Mouse (Mus musculus): Measurements from ENCODE around the gene Tctn1. TPM values are rescaled to one million over a fixed set of nuclear protein-coding genes. Genes with fewer than 3 reads are reported as not detected.

The Tctn1 gene
- total RNA-seq, 2 experiments from 2014 or later = 1.8 to 2.0 TPM

DNA sequence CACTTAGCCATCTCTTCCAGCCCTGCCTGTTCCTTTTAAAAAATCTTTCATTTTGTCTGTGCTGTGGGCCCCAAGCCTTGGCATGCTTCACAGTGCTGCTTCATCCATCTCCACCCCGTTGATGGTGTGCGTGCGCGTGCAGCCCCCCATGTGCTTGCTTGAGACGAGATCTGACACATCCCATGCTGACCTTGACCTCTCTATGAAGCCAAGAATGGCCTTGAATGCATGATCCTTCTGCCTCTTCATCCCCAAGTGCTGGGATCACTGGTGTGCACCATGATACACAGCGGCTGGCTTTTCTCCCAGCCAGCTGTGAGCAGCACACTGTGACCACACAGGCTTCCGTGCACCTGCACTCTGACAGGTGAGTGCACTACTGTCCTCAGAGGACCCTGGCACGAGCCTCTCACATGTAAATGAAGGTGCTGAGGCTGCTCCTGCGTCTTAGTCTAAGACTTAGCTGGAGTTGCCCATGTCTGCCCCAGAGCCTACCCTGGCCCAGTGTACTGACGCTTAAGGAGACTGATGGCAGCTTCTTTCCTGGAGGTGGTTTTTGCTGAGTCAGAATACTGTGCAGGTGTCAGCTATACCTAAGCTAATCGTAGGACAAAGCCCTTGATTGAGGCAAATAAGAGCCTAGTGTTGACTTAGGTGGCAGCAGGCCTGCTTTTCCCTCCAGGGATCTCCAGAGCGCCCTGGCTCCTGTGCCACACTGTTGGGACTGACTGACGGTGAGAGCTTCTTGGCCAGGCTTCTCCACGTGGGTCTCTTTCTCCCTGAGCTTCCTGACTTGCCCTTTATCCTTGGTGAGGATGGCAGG lies 31.1 kb upstream of the Tctn1 start:
- intact Hi-C loops (cut with DNase I) = no loop called here
- no peak for TF ChIP-seq CTCF (IDR thresholded peaks at IDR 0.05)
- Histone ChIP-seq H3K27ac (peak overlapping the region; percentile 85), H3K4me3 (peak overlapping the region; percentile 9)
- no peak for DNase-seq

DNA sequence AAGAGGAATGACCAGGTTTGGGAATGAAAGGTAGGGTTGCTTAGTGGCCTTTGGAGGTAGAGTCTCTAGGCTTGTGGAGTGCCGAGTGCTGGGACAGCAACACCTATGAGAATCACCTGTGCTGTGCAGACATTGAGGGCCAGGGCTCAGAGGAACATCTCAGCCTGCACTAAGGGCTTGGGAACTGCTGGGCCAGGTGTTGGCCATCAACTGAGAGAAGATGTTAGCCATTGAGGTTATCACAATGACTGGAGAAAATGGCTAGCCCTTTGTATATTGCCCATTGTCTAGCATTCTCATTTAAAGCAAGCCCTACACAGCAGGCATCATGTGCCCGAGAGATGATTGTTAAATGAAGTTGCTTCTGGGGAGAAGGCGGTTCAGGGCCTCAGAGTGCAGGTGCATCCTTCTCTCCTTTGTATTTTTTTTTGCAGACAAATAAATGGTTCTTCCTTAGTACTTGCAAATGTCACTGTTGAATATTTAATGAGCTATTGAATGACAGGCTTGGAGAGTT lies 30.0 kb upstream of the Tctn1 start:
- intact Hi-C loops (cut with DNase I) = no loop called here
- H3K4me3 ChIP-seq = peak overlapping the region; percentile 45
- TF ChIP-seq CTCF (IDR thresholded peaks at IDR 0.05) = no peak
- peak overlapping the region; percentile 85 for H3K27ac ChIP-seq
- no peak for DNase-seq

DNA sequence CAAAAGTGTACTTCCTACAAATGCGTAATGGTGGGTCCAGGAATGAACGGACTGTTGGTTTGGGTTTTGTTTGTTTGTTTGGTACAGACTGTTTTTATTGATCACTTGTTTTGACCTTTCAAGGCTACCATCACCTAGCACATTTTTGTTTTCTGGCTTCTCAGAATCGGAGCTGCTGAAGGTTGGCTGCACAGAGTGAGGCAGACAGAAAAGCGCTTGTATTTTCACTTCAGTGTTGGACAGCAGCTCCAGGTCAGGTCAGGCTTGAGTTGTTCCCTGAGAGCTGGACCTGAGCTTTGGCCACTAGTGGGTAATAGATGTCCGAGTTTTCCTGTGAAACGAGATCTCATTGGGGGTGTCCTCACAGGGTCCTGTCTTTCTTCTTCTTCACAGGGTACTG lies 28.9 kb upstream of the Tctn1 start:
- Histone ChIP-seq H3K27ac (peak overlapping the region; percentile 85), H3K4me3 (peak overlapping the region; percentile 45)
- DNase-seq = no peak
- intact Hi-C loops (cut with DNase I) = no loop called here
- TF ChIP-seq CTCF (IDR thresholded peaks at IDR 0.05) = no peak

DNA sequence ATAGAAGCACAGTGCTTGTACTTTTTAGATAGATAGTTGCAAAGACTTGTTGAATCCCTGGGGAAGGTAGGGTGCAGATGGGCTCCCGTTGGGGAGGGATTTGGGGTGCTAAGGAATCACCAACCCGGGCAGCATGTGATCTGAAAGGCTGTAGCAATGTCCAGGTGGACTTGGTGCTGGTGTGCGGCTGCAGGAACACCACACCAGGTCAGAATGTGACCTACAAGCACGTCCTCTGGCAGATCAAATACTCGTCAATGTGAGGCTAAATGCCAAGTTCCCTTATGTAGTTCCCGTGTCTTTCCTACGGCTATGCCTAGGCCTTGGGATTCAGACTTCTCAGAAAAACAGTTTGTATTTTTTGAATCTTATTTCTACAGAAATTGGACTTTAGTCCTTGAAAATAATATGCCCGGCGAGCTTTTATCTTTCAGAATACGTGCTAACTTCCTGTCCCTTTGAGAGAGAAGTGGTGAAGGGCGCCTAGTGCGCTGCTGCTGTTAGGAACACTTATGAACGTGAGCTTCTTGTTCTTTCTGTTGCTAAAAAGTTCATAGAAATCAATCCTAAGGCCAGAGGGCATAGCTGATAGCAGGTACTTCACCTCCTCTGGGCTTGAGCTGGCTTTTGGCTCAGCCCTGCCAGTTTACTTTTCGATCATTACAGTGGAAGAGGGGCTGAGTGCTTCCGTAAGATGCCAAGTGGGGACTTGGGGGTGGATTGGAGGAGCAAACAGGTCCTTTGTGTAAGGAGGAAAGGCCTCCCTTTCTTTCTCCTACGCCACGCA lies 27.5 kb upstream of the Tctn1 start:
- intact Hi-C loops (cut with DNase I) = no loop called here
- Histone ChIP-seq H3K27ac (peak overlapping the region; percentile 85), H3K4me3 (peak overlapping the region; percentile 45)
- no peak for TF ChIP-seq CTCF (IDR thresholded peaks at IDR 0.05)
- peak; percentile 32 for DNase-seq

DNA sequence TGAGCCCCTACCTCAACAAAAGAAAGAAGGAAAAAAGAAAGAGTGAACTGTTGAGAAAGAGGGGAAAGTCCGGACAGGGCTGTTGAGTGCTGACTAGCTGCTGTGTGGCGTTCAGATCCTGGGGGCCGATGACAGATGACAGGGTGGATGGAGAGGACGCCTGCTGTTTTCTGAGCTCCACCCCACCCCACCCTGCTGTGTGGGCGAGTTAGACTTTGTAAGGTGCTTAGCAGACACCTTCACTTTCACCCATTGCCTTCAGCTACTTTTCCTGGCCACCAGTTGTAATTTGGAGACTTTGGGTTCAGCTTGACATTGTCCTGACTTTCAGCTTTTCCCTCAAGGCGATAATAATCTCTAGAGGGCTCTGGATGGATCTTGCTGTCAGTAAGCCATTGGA lies 26.9 kb upstream of the Tctn1 start:
- TF ChIP-seq CTCF (IDR thresholded peaks at IDR 0.05) = no peak
- H3K4me3 ChIP-seq = peak overlapping the region; percentile 45
- intact Hi-C loops (cut with DNase I) = no loop called here
- peak overlapping the region; percentile 85 for H3K27ac ChIP-seq
- DNase-seq = no peak

DNA sequence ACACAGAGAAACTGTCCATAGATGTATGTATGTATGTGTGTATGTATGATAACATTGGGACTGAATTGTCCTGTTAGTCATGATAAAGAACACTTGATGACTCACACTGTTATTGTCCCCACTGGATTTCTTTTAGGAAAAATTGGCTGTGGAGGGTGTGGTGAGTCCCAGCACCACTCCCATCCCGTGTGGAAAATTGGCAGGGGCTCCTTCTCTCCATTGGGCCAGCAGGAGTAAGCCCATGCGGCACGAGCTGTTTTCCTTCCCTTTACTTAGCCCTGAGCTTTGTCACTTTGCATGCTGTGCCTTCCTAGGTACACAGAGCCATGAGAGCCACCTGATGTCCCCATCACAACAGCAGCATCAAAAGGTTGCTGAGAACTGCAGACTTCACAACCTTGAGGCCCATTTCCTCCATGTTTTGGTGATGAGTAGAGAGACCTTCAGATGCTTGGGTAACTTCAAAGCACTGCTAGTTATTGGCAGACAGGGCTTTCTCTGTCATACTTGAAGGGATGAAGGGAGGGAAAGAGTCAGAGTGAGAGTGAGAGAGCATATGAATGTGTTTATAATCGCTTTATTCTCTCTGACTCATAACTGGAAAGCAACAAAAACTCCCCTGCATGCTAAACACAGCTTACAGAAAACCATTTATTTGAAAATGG lies 24.0 kb upstream of the Tctn1 start:
- Histone ChIP-seq H3K4me3 (peak overlapping the region; percentile 34), H3K27ac (peak overlapping the region; percentile 99)
- peak; percentile 69 for DNase-seq
- TF ChIP-seq CTCF (IDR thresholded peaks at IDR 0.05) = no peak
- intact Hi-C loops (cut with DNase I) = no loop called here

DNA sequence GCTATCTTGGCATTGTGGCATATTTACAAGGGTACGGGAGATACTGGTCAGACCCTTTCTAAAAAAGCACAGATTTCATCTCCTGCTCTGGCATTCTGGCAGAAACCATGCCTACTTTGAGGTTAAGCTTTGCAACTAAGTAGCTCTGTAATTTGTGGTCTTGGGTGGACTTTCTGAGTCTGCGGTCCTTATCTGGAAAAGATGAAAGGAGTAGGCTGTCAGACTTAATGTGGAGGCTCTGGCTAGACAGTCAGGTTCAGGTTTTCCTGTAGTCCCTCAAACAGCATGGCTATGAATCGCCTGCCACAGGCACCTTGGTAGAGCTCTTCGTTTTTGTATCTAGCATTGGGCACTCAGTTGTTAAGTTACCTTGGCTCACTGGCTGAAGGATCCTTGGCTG lies 22.8 kb upstream of the Tctn1 start:
- no peak for DNase-seq
- no peak for TF ChIP-seq CTCF (IDR thresholded peaks at IDR 0.05)
- intact Hi-C loops (cut with DNase I) = no loop called here
- H3K27ac ChIP-seq = peak overlapping the region; percentile 99
- H3K4me3 ChIP-seq = peak overlapping the region; percentile 98

DNA sequence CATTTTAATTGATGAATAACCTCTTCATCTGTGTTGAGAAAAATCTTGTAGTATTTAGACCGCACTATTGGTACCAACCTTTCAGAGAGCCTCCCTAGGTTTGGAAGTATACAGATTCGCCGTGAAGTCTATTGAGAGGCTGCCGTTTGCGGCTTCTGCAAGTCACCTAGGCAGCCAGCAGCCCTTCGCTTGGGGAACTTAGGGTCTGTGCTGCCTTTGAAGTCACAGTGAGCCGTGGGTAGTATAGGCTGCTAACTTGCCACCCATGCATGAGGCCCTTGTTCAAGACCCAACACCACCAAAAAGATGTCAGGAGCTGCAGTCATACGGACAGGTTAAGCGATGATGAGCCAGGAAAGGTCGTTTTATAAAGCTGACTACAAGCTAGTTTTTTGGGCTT lies 21.9 kb upstream of the Tctn1 start:
- TF ChIP-seq CTCF (IDR thresholded peaks at IDR 0.05) = no peak
- Histone ChIP-seq H3K4me3 (peak overlapping the region; percentile 98), H3K27ac (peak overlapping the region; percentile 99)
- intact Hi-C loops (cut with DNase I) = no loop called here
- DNase-seq = no peak

DNA sequence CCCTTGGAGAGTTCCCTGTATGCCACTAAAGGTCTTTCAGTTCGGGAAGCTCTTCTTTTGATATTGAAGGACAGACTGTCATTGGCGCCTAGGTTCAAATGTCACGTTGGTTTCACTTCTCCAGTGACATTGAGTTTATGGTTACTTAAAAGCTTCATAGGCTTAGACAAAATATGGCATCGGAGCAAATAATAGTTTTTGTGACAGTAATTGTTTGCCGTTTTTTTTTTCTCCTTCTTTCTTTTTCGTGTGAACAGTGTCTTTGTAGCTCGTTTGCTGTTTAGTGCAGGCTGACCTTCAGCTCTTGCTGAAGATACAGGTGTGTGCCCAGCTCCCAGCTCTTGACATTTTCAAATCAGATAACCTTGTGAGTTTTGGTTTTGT lies 21.5 kb upstream of the Tctn1 start:
- TF ChIP-seq CTCF (IDR thresholded peaks at IDR 0.05) = no peak

DNA sequence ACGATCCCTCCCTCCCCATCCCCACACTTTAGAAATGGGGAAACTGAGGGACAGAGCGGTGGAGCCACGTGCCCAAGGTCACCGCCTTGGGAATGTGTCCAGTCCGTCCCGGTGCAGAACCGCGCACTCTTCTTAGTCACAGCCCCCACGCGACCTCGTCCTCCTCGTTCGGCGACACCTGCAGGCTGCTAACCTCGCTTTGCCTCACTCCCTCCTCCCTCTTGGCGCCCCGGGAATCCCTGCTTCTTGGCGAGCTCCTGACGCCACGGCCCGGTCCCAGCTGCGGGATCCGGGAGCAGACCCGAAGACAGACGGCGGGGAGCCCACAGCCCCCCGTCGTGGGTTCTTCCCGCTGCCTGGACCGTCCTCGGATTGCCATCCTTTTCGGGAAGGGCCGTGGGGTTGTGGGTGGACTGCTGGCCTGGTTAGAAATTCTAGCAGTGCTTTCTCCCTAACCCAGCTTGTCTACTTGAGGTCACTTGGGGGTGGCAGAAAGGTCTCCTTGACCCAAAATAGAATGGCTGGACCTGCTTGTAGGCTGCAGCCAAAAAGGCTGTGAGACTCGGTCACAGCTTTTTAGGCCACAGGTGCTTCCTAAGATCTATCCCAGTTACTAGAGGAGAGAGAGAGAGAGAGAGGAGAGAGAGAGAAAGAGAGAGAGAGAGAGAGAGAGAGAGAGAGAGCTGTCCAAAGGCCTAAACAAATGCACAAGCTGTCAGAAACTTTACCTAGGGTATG lies 20.9 kb upstream of the Tctn1 start:
- intact Hi-C loops (cut with DNase I) = loop anchor here (1.0 kb wide), 1 partner anchor 29 kb away; no protein-coding TSS in a partner anchor
- Histone ChIP-seq H3K4me3 (peak overlapping the region; percentile 98), H3K27ac (peak overlapping the region; percentile 99)
- TF ChIP-seq CTCF (IDR thresholded peaks at IDR 0.05) = no peak
- DNase-seq = peak; percentile 85

More for the DNA sequence above, 21.5 kb upstream of the Tctn1 start:
- Histone ChIP-seq H3K27ac (peak overlapping the region; percentile 99), H3K4me3 (peak overlapping the region; percentile 98)
- DNase-seq = no peak
- intact Hi-C loops (cut with DNase I) = loop anchor here (1.0 kb wide), 1 partner anchor 29 kb away; no protein-coding TSS in a partner anchor

DNA sequence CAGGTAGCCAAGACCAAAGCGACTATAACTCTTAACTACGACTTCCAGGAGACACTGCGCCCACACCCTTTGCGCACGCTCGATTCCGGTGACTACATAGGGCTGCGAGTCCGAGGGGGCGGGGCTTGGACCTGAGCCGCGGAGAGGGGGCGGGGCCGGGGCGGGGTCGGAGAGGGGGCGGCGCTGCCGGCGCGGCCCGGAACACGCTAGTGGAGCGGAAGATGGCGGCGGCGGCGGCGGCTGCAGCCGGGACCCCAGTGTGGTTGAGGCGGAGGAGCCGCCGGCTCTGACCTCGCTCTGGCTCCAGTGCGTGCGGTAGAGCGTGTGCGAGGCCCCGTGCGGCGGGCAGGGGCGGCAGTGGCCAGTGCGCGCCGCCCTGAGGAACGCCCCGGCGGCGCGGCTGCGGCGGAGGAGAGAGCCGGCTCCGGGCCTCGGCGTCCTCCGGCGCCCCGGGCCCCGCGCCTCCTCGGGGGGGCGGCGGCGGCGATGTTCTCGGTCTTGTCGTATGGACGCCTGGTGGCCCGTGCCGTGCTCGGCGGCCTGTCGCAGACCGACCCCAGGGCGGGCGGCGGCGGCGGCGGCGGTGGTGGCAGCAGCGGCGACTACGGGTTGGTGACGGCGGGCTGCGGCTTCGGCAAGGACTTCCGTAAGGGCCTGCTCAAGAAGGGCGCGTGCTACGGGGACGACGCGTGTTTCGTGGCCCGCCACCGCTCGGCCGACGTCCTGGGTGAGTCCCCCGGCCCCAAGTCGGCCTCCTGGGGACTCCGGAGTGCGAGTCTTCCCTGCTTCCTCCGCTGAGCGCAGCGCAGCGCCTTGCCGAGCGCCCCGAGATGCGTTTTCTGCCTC lies 20.1 kb upstream of the Tctn1 start, which contains the start of gene Pptc7:
Pptc7 (plus strand) TSS at position 183 of the 846 bp plus-strand sequence.
- no peak; the same call in 1 of the 2 replicates for TF ChIP-seq CTCF (IDR thresholded peaks at IDR 0.05)
- intact Hi-C loops (cut with DNase I) = loop anchor here (1.0 kb wide), 1 partner anchor 30 kb away; no protein-coding TSS in a partner anchor
- peak; percentile 95 for DNase-seq
- Histone ChIP-seq H3K4me3 (peak within 1 kb of the TSS; percentile 98), H3K27ac (peak within 1 kb of the TSS; percentile 99)

Data from gastrocnemius, adult 2 months (tissue).